Mouse (Mus musculus) liver, embryonic 13.5 days (tissue): ENCODE data around the gene Ptdss2. TPM values are rescaled to one million over a fixed set of nuclear protein-coding genes. Genes with fewer than 3 reads are reported as not detected.

ENCODE experiments used
- ATAC-seq: fragments of 200-750 bp; cut with Nextera tagmentation; 2 replicates; pipeline ENCODE4 v1.8.0; 2017; ENCODE audit warnings: low read depth, mild to moderate bottlenecking, moderate number of reproducible peaks, moderate library complexity
- DNase-seq: peaks from one replicate; pipeline ENCODE4 v3.0.0; 2022
- H3K27ac ChIP-seq: fragments of 300-500 bp; sonication (generic); 2 replicates; pipeline ENCODE4 v1.5.1; 2015; ENCODE audit warnings: moderate library complexity, mild to moderate bottlenecking, inconsistent platforms
- H3K27me3 ChIP-seq: fragments of 300-500 bp; sonication (generic); 2 replicates; pipeline ENCODE4 v1.6.1; 2015; ENCODE audit warnings: mild to moderate bottlenecking, inconsistent platforms
- H3K36me3 ChIP-seq: fragments of 300-500 bp; sonication (generic); 2 replicates; pipeline ENCODE4 v1.6.1; 2015; ENCODE audit warnings: mild to moderate bottlenecking, inconsistent platforms
- H3K4me1 ChIP-seq: fragments of 300-500 bp; sonication (generic); replicated peaks from 2 replicates; pipeline ENCODE4 v1.6.1; 2015; ENCODE audit warnings: inconsistent platforms
- H3K4me2 ChIP-seq: fragments of 300-500 bp; sonication (generic); 2 replicates; pipeline ENCODE4 v1.6.1; 2015; ENCODE audit warnings: inconsistent platforms, mild to moderate bottlenecking, moderate library complexity
- H3K4me3 ChIP-seq: fragments of 300-500 bp; sonication (generic); replicated peaks from 2 replicates; pipeline ENCODE4 v1.5.1; 2015; ENCODE audit warnings: mild to moderate bottlenecking, inconsistent platforms
- H3K9ac ChIP-seq: fragments of 300-500 bp; sonication (generic); 2 replicates; pipeline ENCODE4 v1.6.1; 2015; ENCODE audit warnings: mild to moderate bottlenecking, inconsistent platforms
- H3K9me3 ChIP-seq: fragments of 300-500 bp; sonication (generic); replicated peaks from 2 replicates; pipeline ENCODE4 v1.6.1; 2016; ENCODE audit warnings: inconsistent platforms
- WGBS: fragments of 180-500 bp; shearing (Covaris S2); methylation state at CpG from one replicate; pipeline ENCODE4 v1.1.7; 2015; ENCODE audit not compliant: insufficient replicate concordance; 5-methylcytosine and 5-hydroxymethylcytosine counted together
- polyA plus RNA-seq: library from polyadenylated mRNA; unstranded; fragments of >200 nt; fragmentation: Nextera tagmentation; extraction: Ambion mirVana; gene quantifications from 2 replicates; pipeline ENCODE4 v1.2.1, GENCODE M21; 2015

Ptdss2 gene
- polyA plus RNA-seq, 1 experiment from 2014 or later: 147 TPM

GRCm38 (mm10) chr7:141147044-141147443 is 24.9 kb downstream of the Ptdss2 start:
- ATAC-seq (peak; percentile 41), DNase-seq (no peak)
- WGBS: 57% methylated on average over 6 of the region's 6 CpGs
- peak overlapping the region; percentile 16; the same call in 1 of the 2 replicates for H3K4me3 ChIP-seq
- H3K9ac ChIP-seq: peak overlapping the region; percentile 34
- peak overlapping the region; percentile 50 for H3K4me2 ChIP-seq
- peak overlapping the region; percentile 86 for H3K27ac ChIP-seq
- no peaks in the 10 kb centered on the region for H3K9me3 ChIP-seq
- H3K4me1 ChIP-seq: peaks cover 70% of the 10 kb centered on the region
- H3K36me3 ChIP-seq: peaks cover 98% of the 10 kb centered on the region
- H3K27me3 ChIP-seq: no peaks in the 10 kb centered on the region

GRCm38 (mm10) chr7:141148639-141149038 is 26.5 kb downstream of the Ptdss2 start:
- no peak for DNase-seq
- Histone ChIP-seq H3K27me3 (no peaks in the 10 kb centered on the region), H3K4me2 (no peak overlapping the region), H3K9me3 (no peaks in the 10 kb centered on the region), H3K4me1 (peaks cover 54% of the 10 kb centered on the region), H3K4me3 (no peak overlapping the region), H3K9ac (no peak overlapping the region), H3K36me3 (peaks cover 98% of the 10 kb centered on the region), H3K27ac (peak overlapping the region; percentile 30; the same call in 1 of the 2 replicates)
- 80% methylated on average over 4 of the region's 4 CpGs for WGBS
- no peak for ATAC-seq

DNA sequence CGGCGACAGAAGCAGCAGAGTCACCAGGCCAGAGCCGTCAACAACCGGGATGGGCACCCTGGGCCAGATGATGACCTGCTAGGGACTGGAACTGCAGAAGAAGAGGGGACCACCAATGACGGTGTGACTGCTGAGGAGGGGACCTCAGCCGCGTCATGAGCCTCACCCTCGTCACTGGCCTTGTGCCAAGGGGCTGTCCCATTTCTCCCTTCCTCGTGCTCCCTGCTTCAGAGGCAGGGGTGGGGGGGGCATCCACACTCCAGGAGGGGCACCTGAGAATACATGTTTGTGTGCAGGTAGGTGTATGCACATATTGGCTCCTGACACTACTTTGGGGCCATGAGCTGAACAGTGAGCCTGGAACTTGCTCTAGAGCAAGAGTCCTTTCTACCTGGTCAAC is 33.2 kb downstream of the Ptdss2 start:
- WGBS: 88% methylated on average over 9 of the region's 9 CpGs
- DNase-seq: no peak
- peaks cover 95% of the 10 kb centered on the region for H3K36me3 ChIP-seq

GRCm38 (mm10) chr7:141164397-141164796 is 42.2 kb downstream of the Ptdss2 start:
- Histone ChIP-seq H3K4me3 (no peak overlapping the region), H3K4me2 (no peak overlapping the region), H3K9me3 (no peaks in the 10 kb centered on the region), H3K27me3 (no peaks in the 10 kb centered on the region), H3K9ac (no peak overlapping the region), H3K4me1 (peaks cover 30% of the 10 kb centered on the region), H3K27ac (no peak overlapping the region), H3K36me3 (peaks cover 61% of the 10 kb centered on the region)
- no peak for ATAC-seq
- no peak for DNase-seq
- 89% methylated on average over 7 of the region's 7 CpGs for WGBS

More for the DNA sequence above, 33.2 kb downstream of the Ptdss2 start:
- no peaks in the 10 kb centered on the region for H3K27me3 ChIP-seq
- no peak overlapping the region for H3K4me2 ChIP-seq
- no peak overlapping the region for H3K27ac ChIP-seq
- no peak overlapping the region for H3K9ac ChIP-seq
- 0 out of 2 replicates have a peak, but pooled peaks cover 3% of the 10 kb centered on the region for H3K4me1 ChIP-seq
- no peaks in the 10 kb centered on the region for H3K9me3 ChIP-seq
- no peak for ATAC-seq
- H3K4me3 ChIP-seq: no peak overlapping the region

GRCm38 (mm10) chr7:141164850-141165249 is 42.7 kb downstream of the Ptdss2 start:
- ATAC-seq (no peak), DNase-seq (no peak)
- no peaks in the 10 kb centered on the region for H3K27me3 ChIP-seq
- H3K9ac ChIP-seq: no peak overlapping the region
- H3K36me3 ChIP-seq: peaks cover 57% of the 10 kb centered on the region
- H3K4me2 ChIP-seq: no peak overlapping the region
- no peaks in the 10 kb centered on the region for H3K9me3 ChIP-seq
- H3K4me3 ChIP-seq: no peak overlapping the region
- H3K27ac ChIP-seq: no peak overlapping the region
- H3K4me1 ChIP-seq: peaks cover 35% of the 10 kb centered on the region
- whole genome bisulfite sequencing: 63% methylated on average over 6 of the region's 6 CpGs

DNA sequence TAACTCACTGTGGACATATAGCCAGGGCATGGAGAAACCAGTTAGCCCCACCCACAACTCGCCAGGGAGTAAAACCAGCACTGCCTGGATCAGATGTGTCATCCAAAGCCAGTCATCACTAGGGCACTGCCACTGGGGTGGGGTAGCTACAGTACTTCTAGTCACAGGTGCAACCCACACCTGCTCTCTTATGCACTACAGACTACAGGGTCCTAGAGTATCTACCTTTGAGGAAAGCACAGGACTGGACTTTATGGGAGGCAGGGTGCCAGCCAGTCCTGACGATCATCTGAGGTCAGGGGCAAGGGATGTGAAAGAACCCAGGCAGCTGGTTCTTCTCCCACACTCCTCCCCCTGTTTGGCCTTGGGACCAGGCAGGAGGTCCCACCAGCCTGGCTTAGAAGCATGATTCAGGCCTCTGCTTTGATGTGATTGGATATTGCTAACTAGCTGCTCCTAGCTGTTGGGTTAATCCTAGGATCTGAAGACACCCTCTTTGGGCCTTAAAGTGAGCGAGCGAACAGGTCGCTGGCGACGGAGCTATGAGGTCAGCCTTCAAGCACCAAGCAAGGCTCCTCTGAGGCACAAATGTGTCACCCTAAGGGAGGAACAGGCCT is 45.8 kb downstream of the Ptdss2 start:
- 12% methylated on average over 7 of the region's 7 CpGs for WGBS
- Histone ChIP-seq H3K36me3 (peaks cover 25% of the 10 kb centered on the region), H3K27me3 (no peaks in the 10 kb centered on the region), H3K4me3 (peak overlapping the region; percentile 66), H3K9ac (peak overlapping the region; percentile 78), H3K9me3 (no peaks in the 10 kb centered on the region), H3K4me1 (peaks cover 62% of the 10 kb centered on the region), H3K4me2 (peak overlapping the region; percentile 86), H3K27ac (peak overlapping the region; percentile 80)
- ATAC-seq: peak; percentile 38
- DNase-seq: peak; percentile 52

GRCm38 (mm10) chr7:141168518-141168953 is 46.4 kb downstream of the Ptdss2 start:
- Histone ChIP-seq H3K27ac (peak overlapping the region; percentile 80), H3K4me3 (peak overlapping the region; percentile 66), H3K36me3 (peaks cover 20% of the 10 kb centered on the region), H3K4me2 (peak overlapping the region; percentile 86), H3K9ac (peak overlapping the region; percentile 78), H3K9me3 (no peaks in the 10 kb centered on the region), H3K27me3 (no peaks in the 10 kb centered on the region), H3K4me1 (peaks cover 68% of the 10 kb centered on the region)
- peak; percentile 63 for ATAC-seq
- DNase-seq: peak; percentile 71
- 2% methylated on average over 22 of the region's 22 CpGs for WGBS

DNA sequence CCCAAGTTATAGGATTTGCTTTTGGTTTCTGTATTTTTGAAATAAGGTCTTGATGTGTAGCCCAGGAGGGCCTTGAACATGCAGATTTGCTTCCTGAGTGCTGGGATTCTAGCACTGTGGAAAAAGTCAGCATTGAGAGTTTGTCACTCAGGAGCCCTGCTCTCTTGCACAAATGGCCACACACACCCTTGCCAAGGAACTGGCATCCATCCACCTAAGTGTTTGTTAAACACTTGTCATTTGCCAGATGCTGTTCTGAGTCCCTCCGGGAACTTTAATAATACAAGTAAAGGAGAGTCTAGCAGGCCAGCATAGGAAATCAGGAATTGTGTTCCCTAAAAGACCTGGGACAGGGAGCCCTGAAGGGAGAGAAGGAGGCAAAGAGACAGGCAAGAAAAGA is 47.1 kb downstream of the Ptdss2 start:
- Histone ChIP-seq H3K9ac (peak overlapping the region; percentile 78), H3K36me3 (peaks cover 12% of the 10 kb centered on the region), H3K27me3 (no peaks in the 10 kb centered on the region), H3K4me3 (peak overlapping the region; percentile 66; the same call in 1 of the 2 replicates), H3K4me2 (peak overlapping the region; percentile 86), H3K9me3 (no peaks in the 10 kb centered on the region), H3K27ac (peak overlapping the region; percentile 80), H3K4me1 (peaks cover 70% of the 10 kb centered on the region)
- no peak for ATAC-seq
- WGBS: 93% methylated on average over 1 of the region's 1 CpGs
- DNase-seq: no peak

- Histone ChIP-seq H3K27ac (peak overlapping the region; percentile 80; the same call in 1 of the 2 replicates), H3K9ac (0 out of 2 replicates have a peak overlapping the region, but pooled peaks have one; percentile 7), H3K4me1 (peaks cover 70% of the 10 kb centered on the region), H3K27me3 (no peaks in the 10 kb centered on the region), H3K36me3 (peaks cover 7% of the 10 kb centered on the region; the same call in 1 of the 2 replicates), H3K4me3 (no peak overlapping the region), H3K9me3 (no peaks in the 10 kb centered on the region), H3K4me2 (no peak overlapping the region)
- DNase-seq: no peak
- ATAC-seq: no peak
Measured at GRCm38 (mm10) chr7:141169866-141170265, 47.7 kb downstream of the Ptdss2 start.

DNA sequence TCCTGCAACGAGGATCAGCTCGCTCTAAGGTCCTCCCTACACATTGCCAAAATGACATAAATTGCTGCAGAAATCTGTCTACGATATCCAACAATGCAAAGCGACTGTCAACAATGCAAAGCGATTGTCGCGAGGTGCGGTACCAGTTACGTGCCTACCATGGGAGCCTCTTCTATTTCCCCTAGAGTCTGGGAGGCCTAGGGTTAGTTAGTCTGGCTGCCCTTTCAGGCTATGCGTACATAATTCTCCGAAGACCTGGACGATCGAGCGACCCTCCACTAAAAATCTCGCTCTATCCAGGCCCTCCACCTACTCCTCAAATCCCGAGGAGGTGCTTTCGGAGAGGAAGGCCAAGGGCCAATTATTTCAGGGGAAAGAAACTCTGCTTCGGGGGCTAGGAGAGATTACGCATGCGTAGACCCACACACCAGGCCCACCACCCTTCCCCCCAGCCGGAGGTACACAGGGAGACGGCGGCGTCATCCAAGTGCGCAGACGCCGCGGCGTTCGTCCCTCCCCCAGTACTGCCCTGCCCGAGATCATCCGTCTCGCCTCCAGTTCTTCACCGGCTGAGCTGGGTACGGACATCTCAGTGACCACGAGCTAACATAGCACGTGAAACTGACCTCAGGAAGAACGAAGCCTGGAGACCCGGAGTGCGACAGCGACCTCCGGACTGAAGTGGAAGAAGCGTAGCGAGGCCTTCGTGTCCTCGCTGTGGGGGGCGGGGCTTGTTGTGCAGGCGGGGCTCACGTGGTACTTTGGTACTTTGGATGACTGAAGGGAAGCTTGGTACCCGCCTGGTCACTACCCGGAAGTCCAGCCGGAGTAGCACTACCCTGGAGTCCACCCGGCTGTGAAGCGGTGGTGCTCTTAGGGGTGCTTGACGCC is 50.2 kb downstream of the Ptdss2 start, which contains the start of gene Rnh1:
Gene Rnh1, minus strand, starts transcription at position 742 of the 891 bp plus-strand sequence.
- Histone ChIP-seq H3K27me3 (no peaks in the 10 kb centered on the region), H3K4me1 (peaks cover 60% of the 10 kb centered on the region), H3K9me3 (no peaks in the 10 kb centered on the region), H3K36me3 (no peaks in the 10 kb centered on the region), H3K27ac (peak within 1 kb of the TSS; percentile 83), H3K9ac (peak within 1 kb of the TSS; percentile 79), H3K4me3 (peak within 1 kb of the TSS; percentile 70), H3K4me2 (peak within 1 kb of the TSS; percentile 89)
- peak; percentile 84 for ATAC-seq
- peak; percentile 84 for DNase-seq
- 3% methylated on average over 55 of the region's 55 CpGs for WGBS

GRCm38 (mm10) chr7:141173323-141173850 is 51.2 kb downstream of the Ptdss2 start:
- no peak for DNase-seq
- peaks cover 3% of the 10 kb centered on the region; the same call in 1 of the 2 replicates for H3K27me3 ChIP-seq
- peak overlapping the region; percentile 89 for H3K4me2 ChIP-seq
- H3K4me1 ChIP-seq: peaks cover 50% of the 10 kb centered on the region
- H3K4me3 ChIP-seq: peak overlapping the region; percentile 70; the same call in 1 of the 2 replicates
- peak overlapping the region; percentile 79 for H3K9ac ChIP-seq
- WGBS: 78% methylated on average over 5 of the region's 5 CpGs
- ATAC-seq: no peak
- H3K27ac ChIP-seq: peak overlapping the region; percentile 83
- no peaks in the 10 kb centered on the region for H3K9me3 ChIP-seq
- H3K36me3 ChIP-seq: no peaks in the 10 kb centered on the region
